Mouse (Mus musculus) left cerebral cortex, postnatal 25 days (tissue): ENCODE data around the gene Cacna2d2. TPM values are rescaled to one million over a fixed set of nuclear protein-coding genes. Genes with fewer than 3 reads are reported as not detected.

ENCODE experiments used
- DNase-seq, 2 experiments: peaks; one replicate each; pipeline ENCODE4 v3.0.0; 2022; ENCODE audit warnings: low spot score in 2 of 2, mixed read lengths in 1 of 2
- intact Hi-C: fragments of 180-260 bp; cut with DNase I; formaldehyde crosslinking; loops from one replicate; pipeline ENCODE4 v1.15.1; 2025
- total RNA-seq, 2 experiments: library from RNA; stranded (reverse); gene quantifications; 2 replicates each; pipeline ENCODE4 v1.2.3; 2021

Gene Cacna2d2
- 10 to 100 TPM; 25.4 to 40.2 TPM for total RNA-seq

GRCm38 (mm10) chr9:107399491-107399971 lies at the start of gene Cacna2d2:
Cacna2d2 (plus strand) TSS chr9:107399612.
- intact Hi-C loops = no loop called here
- DNase-seq = peak; percentile 31 to 33

DNA sequence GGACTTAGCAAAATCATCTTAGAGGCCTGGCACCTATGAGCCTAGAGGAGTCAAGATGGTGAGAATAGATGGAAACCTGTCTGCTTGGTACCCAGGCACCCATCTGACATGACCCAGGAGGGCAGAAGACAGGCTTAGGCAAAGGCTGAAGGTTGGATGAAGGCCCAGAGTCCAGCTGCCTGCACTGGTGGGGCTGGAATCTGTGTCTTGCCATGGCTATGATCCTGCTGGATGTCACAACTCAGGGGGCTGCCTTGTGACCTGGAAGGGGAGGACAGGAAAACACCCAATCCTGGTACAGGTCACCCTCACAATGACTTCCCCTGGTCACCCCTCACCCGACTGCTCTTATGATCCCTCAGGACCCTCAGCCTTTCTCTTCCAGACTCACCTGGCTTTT lies 44.6 kb upstream of the Cacna2d2 start:
- DNase-seq = no peak
- intact Hi-C loops = no loop called here

- intact Hi-C loops = loop anchor here (1.0 kb wide), 1 partner anchor 62 kb away; no protein-coding TSS in a partner anchor
- DNase-seq = peak; percentile 64 to 69
Observed at GRCm38 (mm10) chr9:107355870-107356765, 43.3 kb upstream of the Cacna2d2 start.

DNA sequence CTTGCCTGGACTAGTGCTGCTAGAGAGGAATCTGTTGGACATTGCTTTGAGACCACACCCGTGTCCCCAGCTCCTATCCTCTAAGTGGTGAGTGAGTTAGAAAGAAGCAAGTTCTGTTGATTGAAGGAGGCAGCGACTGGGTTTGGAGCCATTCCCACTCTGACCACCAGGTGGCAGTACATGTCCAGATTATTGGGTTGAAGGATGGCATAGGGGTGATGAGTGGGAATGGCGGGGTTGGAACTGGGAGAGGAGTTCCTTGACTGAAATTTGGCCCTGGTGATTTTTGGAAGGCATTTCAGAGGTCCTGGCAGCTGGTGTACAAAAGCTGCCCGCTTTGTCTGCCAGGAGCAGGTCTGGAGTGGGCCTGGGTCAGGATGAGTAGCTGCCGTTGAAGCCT lies 41.8 kb upstream of the Cacna2d2 start:
- DNase-seq = peak; percentile 68 to 79
- intact Hi-C loops = loop anchor here (1.0 kb wide), 1 partner anchor 157 kb away; no protein-coding TSS in a partner anchor

GRCm38 (mm10) chr9:107360989-107361388 lies 38.4 kb upstream of the Cacna2d2 start:
- intact Hi-C loops = no loop called here

GRCm38 (mm10) chr9:107366644-107367043 lies 32.8 kb upstream of the Cacna2d2 start:
- intact Hi-C loops = loop anchor here (2.0 kb wide), 2 partner anchors 96 to 148 kb away; no protein-coding TSS in a partner anchor
- peak; percentile 46 to 57 for DNase-seq

More at GRCm38 (mm10) chr9:107360989-107361388, 38.4 kb upstream of the Cacna2d2 start:
- DNase-seq = no peak

GRCm38 (mm10) chr9:107368302-107368701 lies 31.1 kb upstream of the Cacna2d2 start:
- DNase-seq = no peak
- intact Hi-C loops = no loop called here

DNA sequence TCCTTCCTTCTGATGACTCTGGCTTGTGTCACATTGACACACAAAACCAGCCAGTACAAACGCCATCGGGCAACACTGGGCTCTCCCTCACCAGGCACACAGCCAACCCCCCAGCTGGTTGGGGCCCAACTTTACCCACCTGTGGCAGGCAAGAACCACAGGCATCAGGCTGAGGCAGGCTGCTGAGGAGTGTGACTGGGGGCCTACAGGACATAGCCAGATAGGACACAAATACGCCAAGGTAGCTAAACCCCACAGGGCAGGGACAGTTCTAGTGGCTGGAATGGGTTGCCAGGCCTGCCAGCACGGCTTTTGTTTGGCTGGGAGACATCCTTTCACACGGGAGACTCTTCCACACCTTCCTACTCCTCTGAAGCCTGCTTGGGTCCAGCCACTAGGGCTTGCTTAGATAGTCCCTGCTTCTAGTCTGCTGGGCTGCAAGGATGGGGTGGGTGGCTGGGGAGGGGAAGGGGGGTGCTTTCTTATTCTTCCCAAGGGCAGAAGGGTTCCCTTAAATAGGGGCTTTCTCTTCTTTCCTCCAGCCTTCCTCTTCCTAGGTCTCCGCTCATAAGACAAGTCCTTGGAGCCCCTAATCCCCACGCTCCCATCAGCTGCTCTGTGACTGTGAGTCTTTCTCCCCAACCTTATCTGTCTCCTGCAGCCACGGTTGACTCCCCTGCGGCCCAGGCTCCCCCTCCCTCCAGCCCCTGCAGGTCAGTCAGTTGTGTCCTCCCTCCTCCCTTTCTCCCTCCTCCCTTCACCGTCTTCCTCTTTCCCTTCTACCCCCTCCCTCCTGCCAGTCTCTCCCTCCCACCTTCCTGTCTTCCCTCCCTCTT lies 29.9 kb upstream of the Cacna2d2 start:
- DNase-seq = no peak
- intact Hi-C loops = no loop called here

GRCm38 (mm10) chr9:107370106-107370463 lies 29.3 kb upstream of the Cacna2d2 start:
- no peak for DNase-seq
- intact Hi-C loops = no loop called here

DNA sequence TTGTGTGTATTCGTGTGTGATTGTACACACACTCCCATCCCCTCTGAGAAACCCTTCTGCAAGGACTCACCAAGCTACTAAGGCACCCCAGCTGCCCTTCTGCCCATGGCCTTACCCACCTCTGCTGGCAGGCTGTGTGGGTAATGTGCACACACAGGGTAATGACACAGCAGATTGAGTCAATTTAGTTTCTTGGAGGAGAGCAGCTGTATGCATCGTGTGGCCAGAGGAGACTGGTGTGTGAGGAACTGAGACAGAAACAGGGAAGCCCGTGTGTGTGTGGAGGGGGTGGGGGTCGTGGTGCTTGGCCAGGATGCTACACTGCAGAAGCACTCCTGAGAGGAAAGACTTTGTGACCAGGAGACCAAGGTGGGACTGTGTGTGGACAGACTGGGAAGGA lies 27.0 kb upstream of the Cacna2d2 start:
- no peak for DNase-seq
- intact Hi-C loops = no loop called here

DNA sequence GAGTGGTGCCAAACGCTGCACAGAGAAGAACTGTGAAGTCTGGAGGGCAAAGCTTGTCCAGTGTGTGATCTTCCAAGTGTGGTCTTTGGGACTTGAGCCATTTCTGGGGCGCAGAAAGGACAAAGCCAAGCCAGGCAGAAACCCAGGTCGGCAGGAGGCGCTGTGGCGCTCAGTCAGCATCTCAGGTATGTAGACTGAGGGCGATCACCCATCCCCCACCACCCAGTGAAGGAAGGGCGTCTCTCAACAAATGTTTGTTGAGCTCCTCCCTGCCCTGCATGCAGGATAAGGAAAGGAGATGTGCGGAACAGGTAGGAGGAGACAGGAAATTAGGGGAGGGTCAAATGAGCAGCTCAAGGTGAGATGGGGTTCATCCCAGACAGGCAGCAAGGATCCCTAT lies 24.8 kb upstream of the Cacna2d2 start:
- no peak for DNase-seq

GRCm38 (mm10) chr9:107375451-107375850 lies 24.0 kb upstream of the Cacna2d2 start:
- DNase-seq = no peak
- intact Hi-C loops = no loop called here

More for the DNA sequence above, 24.8 kb upstream of the Cacna2d2 start:
- intact Hi-C loops = no loop called here

- DNase-seq = no peak
- intact Hi-C loops = no loop called here
Observed at GRCm38 (mm10) chr9:107377961-107378512, 21.4 kb upstream of the Cacna2d2 start.

DNA sequence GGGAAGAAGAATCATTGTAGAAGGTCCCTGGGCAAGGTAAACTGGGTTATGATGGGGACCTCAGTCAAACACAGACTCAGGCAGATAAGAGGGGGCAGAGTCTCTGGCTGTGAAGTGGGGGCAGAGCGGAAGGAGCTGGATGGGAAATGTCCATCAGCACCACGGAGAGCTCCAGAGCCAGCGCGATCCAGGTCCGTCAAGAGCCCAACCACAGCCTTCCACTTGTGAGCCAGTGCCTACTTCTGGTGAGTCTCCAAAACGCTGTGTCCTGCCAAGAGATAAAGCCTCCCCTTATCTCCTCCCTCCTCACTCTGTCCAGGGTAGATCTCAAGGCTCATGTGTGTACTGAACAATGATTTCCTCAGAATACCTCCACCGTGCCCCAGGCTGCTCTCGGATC lies 17.7 kb upstream of the Cacna2d2 start:
- no peak for DNase-seq
- intact Hi-C loops = no loop called here

DNA sequence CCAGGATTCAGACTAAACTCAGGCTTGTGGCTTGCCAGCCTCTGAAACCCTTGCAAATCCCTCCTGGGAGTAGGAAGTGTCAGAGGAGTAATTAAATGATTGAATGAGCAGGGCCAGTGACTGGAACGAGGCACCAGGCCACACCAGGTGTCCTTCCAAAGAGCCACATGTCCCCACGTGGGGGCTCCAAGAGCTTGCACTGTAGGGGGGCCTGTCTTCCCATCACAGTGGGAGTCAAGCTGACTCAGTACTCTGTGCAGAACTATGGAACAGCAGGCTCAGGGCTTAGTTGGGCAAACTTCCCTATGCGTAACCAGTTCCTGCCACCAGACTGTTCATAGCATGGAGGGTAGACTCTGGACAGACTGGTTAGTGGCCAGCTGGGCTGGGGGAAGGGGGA lies 15.0 kb upstream of the Cacna2d2 start:
- intact Hi-C loops = no loop called here
- DNase-seq = no peak

GRCm38 (mm10) chr9:107386722-107387121 lies 12.7 kb upstream of the Cacna2d2 start:
- no peak for DNase-seq
- intact Hi-C loops = no loop called here

- DNase-seq = peak in 1 of 2 experiments; percentile 47
- intact Hi-C loops = no loop called here
Observed at GRCm38 (mm10) chr9:107387708-107388107, 11.7 kb upstream of the Cacna2d2 start.

DNA sequence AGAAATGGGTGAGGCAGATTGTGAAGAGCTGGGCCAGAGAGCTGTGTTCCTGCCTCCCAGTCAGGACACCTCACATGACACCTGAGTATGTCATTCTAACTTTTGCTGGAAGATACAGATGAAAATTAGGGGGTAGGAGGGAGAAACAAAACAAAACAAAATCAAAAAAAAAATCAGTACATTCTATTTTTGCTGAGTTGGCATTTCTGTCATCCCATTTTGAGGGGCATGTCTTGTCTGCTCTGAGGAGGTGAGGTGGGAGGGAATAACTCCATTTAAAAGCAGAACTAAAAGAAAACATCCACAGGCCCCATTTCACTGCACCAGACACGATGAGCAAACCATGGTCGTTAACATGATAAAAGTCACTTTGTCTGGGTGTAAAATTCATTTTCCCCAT lies 11.1 kb upstream of the Cacna2d2 start:
- intact Hi-C loops = no loop called here

DNA sequence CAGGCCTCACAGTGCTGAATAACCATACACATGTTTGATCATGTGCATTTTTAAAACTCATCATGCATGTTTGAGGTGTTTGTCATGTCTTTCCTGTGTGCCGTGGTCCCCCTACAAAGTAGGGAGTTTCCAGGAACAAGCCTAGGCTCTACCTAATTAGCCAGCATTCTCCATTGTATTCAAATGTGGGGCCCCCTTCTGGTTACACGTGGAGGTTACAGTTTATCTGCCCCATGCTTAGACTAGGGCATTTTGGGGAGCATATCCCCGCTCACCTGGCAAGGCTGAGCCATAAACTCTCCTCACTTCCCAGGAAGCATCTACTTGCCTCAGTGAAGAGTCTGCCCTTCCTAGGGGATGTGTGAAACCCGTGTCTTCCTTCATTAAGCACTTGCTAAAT lies 3.0 kb upstream of the Cacna2d2 start:
- intact Hi-C loops = no loop called here

More for the DNA sequence above, 11.1 kb upstream of the Cacna2d2 start:
- no peak for DNase-seq

GRCm38 (mm10) chr9:107398968-107399367 lies 444 bp upstream of the Cacna2d2 start:
- intact Hi-C loops = no loop called here
- no peak for DNase-seq

More for the DNA sequence above, 3.0 kb upstream of the Cacna2d2 start:
- DNase-seq = no peak
